Mouse (Mus musculus) brown adipose tissue, adult 24 weeks (tissue): Measurements from ENCODE around the gene Pop5. TPM values are rescaled to one million over a fixed set of nuclear protein-coding genes. Genes with fewer than 3 reads are reported as not detected.

Source experiments
- H3K27ac ChIP-seq: fragments of 200-500 bp; replicated peaks from 2 replicates; pipeline ENCODE4 v1.5.1; 2012; ENCODE audit warnings: low read depth, mild to moderate bottlenecking, low read length
- H3K4me1 ChIP-seq: fragments of 200-500 bp; 2 replicates; pipeline ENCODE4 v1.6.1; 2012; ENCODE audit warnings: low read length, mixed read lengths; ENCODE audit not compliant: control insufficient read depth, insufficient read depth, insufficient read length
- H3K4me3 ChIP-seq: fragments of 200-500 bp; 2 replicates; pipeline ENCODE4 v1.5.1; 2012; ENCODE audit warnings: low read depth, mild to moderate bottlenecking, low read length, moderate library complexity; ENCODE audit not compliant: insufficient read depth
- polyA plus RNA-seq: library from polyadenylated mRNA; stranded (reverse); fragments of >200 nt; gene quantifications from 2 replicates; pipeline ENCODE4 v1.2.4, GENCODE M21; 2012; ENCODE audit not compliant: missing spikeins, insufficient read depth, insufficient read length

Pop5 gene
- polyA plus RNA-seq, 1 experiment: 188 TPM

DNA sequence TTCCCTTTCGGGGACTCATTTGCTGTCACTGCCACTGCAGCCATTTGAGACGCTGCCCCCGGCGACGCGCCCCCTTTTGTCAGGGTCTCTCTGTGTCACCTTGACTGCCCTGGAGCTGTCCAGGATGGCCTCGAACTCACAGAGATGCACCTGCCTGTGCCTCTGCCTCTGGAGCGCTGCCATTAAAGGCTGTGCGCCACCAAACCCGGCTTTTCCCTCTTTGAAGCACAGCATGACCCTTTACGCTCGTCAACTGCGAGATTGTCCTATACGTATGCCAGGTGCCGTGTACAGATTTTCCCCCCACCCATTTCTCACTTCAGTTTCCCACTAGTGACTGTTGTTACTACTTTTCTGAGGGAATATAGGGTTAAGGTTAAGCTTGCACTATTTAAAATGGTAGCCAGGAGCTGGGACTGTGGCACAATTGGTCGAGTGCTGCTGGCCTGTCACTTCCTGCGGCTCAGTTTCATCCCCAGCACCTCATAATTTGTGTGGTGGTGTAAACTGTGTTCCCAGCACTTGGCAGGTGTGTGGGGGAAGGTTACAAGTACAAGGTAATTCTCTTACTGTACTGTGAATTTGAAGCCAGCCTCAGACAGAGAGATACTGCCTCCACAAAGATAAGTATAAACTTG lies 44.5 kb downstream of the Pop5 start:
- H3K4me1 ChIP-seq: no peaks in the 10 kb centered on the region
- peak overlapping the region; percentile 90 for H3K27ac ChIP-seq
- H3K4me3 ChIP-seq: peak overlapping the region; percentile 90

- Histone ChIP-seq H3K4me1 (no peaks in the 10 kb centered on the region), H3K27ac (no peak overlapping the region), H3K4me3 (no peak overlapping the region)
Measured at GRCm38 (mm10) chr5:115284735-115285134, 49.1 kb downstream of the Pop5 start.

- Histone ChIP-seq H3K4me1 (peaks cover 2% of the 10 kb centered on the region; the same call in 1 of the 2 replicates), H3K4me3 (no peak overlapping the region)
Measured at GRCm38 (mm10) chr5:115294173-115294572, 58.5 kb downstream of the Pop5 start.

More at GRCm38 (mm10) chr5:115294173-115294572, 58.5 kb downstream of the Pop5 start:
- no peak overlapping the region for H3K27ac ChIP-seq

Other genes starting within 250 kb of the Pop5 start
- gene Sppl3, start 224.7 kb upstream of the Pop5 start, polyA plus RNA-seq: 15.8 and 15.9 TPM in 2 replicates
- gene Gm10401, start 137.5 kb upstream of the Pop5 start, polyA plus RNA-seq: not detected in 2 replicates
- gene Acads, start 116.5 kb upstream of the Pop5 start, polyA plus RNA-seq: 345 and 375 TPM in 2 replicates
- gene Unc119b, start 100.9 kb upstream of the Pop5 start, polyA plus RNA-seq: 9.4 and 11.0 TPM in 2 replicates
- 49.5 and 76.9 TPM in 2 replicates for gene Mlec, start 77.7 kb upstream of the Pop5 start, polyA plus RNA-seq
- gene Cabp1, start 41.5 kb upstream of the Pop5 start, polyA plus RNA-seq: 1.0 and 1.3 TPM in 2 replicates
- gene Rnf10, start 37.1 kb downstream of the Pop5 start, polyA plus RNA-seq: 122 and 124 TPM in 2 replicates
- 95.7 and 103 TPM in 2 replicates for gene Coq5, start 43.8 kb downstream of the Pop5 start, polyA plus RNA-seq
- gene Dynll1, start 65.2 kb downstream of the Pop5 start, polyA plus RNA-seq: 93.6 and 365 TPM in 2 replicates
- gene Srsf9, start 91.3 kb downstream of the Pop5 start, polyA plus RNA-seq: 40.6 and 50.7 TPM in 2 replicates
- 35.7 and 45.5 TPM in 2 replicates for gene Gatc, start 105.3 kb downstream of the Pop5 start, polyA plus RNA-seq
- gene Triap1, start 105.4 kb downstream of the Pop5 start, polyA plus RNA-seq: 33.2 and 38.6 TPM in 2 replicates
- gene Cox6a1, start 113.1 kb downstream of the Pop5 start, polyA plus RNA-seq: 4,430 and 5,347 TPM in 2 replicates
- 1.1 TPM in 1 of 2 replicates, not detected in the other for gene Msi1, start 193.8 kb downstream of the Pop5 start, polyA plus RNA-seq
- not detected in 2 replicates for gene Pla2g1b, start 230.4 kb downstream of the Pop5 start, polyA plus RNA-seq
- gene Sirt4, start 248.9 kb downstream of the Pop5 start, polyA plus RNA-seq: 11.4 and 18.4 TPM in 2 replicates